8 mouse cellular contexts compared by ENCODE assay signal in the genomic region with DNA sequence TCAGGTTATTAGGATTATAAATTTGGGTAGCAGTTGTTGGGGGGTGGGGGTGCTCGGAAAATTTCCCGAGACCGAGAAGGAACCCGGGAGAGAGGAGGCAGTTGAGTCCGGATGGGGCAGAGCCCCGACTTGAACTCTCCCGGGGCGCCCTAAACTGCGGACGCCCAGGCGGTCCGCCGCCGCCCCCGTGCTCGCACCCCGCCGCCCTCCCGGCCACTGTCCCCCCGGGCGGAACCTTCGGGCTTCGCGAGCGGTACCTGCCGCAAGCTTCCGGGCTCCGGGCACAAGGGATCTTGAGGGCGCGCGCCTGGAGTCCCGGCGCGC. TPM values are rescaled to one million over a fixed set of nuclear protein-coding genes. Genes with fewer than 3 reads are reported as not detected.
A peak's percentile ranks its signal among the peaks of the same experiment; 100 is the strongest.
DNase-seq lines count a peak whose midpoint lies in the region; ATAC-seq and TF ChIP-seq lines count a peak whose summit lies in the region.

No protein-coding gene starts in this region.

- no peaks in the 10 kb centered on the region for H3K9me3 ChIP-seq in heart, embryonic 11.5 days (replicated peaks; ENCODE audit: control insufficient read depth, low read length)
- no peaks in the 10 kb centered on the region for H3K9me3 ChIP-seq in CH12.LX (replicated peaks; ENCODE audit: low read length)
- H3K9me3 ChIP-seq in forebrain, embryonic 13.5 days (replicated peaks): no peaks in the 10 kb centered on the region
- no peaks in the 10 kb centered on the region for H3K9me3 ChIP-seq in liver, embryonic 14.5 days (ENCODE audit: control insufficient read depth, low read length)

- in situ Hi-C loops in CH12.LX (cut with MboI; ENCODE audit: low pct_ligation_motif_present, low pct_unique_long_range_greater_than_20kb, low sequenced_read_pairs): loop anchor here (10.0 kb wide), 1 partner anchor 422 kb away; no protein-coding TSS in a partner anchor

- H3K27ac ChIP-seq in heart, embryonic 11.5 days (ENCODE audit: low read depth, low read length): peak overlapping the region; percentile 87
- no peak overlapping the region for H3K27ac ChIP-seq in CH12.LX (ENCODE audit: insufficient read depth, low read depth)
- peak overlapping the region; percentile 93 for H3K27ac ChIP-seq in forebrain, embryonic 13.5 days
- H3K27ac ChIP-seq in liver, embryonic 14.5 days: no peak overlapping the region

- dilution Hi-C loops in CH12.LX (cut with MboI; ENCODE audit: extremely low pct_ligation_motif_present, extremely low pct_unique_long_range_greater_than_20kb, low sequenced_read_pairs): no loop called here

- TF ChIP-seq EP300 in CH12.LX (IDR thresholded peaks at IDR 0.05; ENCODE audit: low read length): no peak
- no peak for TF ChIP-seq EP300 in liver, embryonic 14.5 days (IDR thresholded peaks at IDR 0.05; ENCODE audit: low read depth)

- TF ChIP-seq POLR2A in CH12.LX (IDR thresholded peaks at IDR 0.05; ENCODE audit: low read depth, low read length): no peak

- intact Hi-C loops in heart, postnatal 14 days (cut with DNase I): loop anchor here (2.0 to 5.0 kb wide), 5 partner anchors 80 to 329 kb away; no protein-coding TSS in a partner anchor

- peak; percentile 24; the same call in 1 of the 2 replicates for ATAC-seq in heart, embryonic 11.5 days (replicated peaks; ENCODE audit: insufficient number of reproducible peaks, low FRiP score, low TSS enrichment)
- ATAC-seq in forebrain, embryonic 13.5 days: peak; percentile 46
- ATAC-seq in liver, embryonic 14.5 days (ENCODE audit: insufficient read depth): peak; percentile 53; the same call in 1 of the 2 replicates

- peak overlapping the region; percentile 78 for H3K4me3 ChIP-seq in heart, embryonic 11.5 days (ENCODE audit: low read depth, low read length)
- H3K4me3 ChIP-seq in CH12.LX (replicated peaks in 1 of 3; ENCODE audit: low read depth in 2 of 3, low read length in 2 of 3, poor library complexity in 1 of 3): peak overlapping the region; percentile 60 to 68 (median 62)
- H3K4me3 ChIP-seq in forebrain, embryonic 13.5 days: peak overlapping the region; percentile 82
- peak overlapping the region; percentile 48 to 65 for H3K4me3 ChIP-seq in liver, embryonic 14.5 days (ENCODE audit: insufficient read depth in 1 of 2, low read depth in 2 of 2, low read length in 2 of 2)

- no peak for TF ChIP-seq CTCF in CH12.LX (conservative IDR thresholded peaks at IDR 0.05 in 1 of 2, IDR thresholded peaks at IDR 0.05 in 1 of 2; ENCODE audit: low read depth in 2 of 2, low read length in 2 of 2)
- no peak for TF ChIP-seq CTCF in liver, embryonic 14.5 days (IDR thresholded peaks at IDR 0.05; ENCODE audit: low read depth)

- H3K79me2 ChIP-seq in CH12.LX (replicated peaks; ENCODE audit: control insufficient read depth, extremely low read depth, insufficient read depth, poor library complexity, severe bottlenecking): no peaks in the 10 kb centered on the region

- H3K36me3 ChIP-seq in heart, embryonic 11.5 days (ENCODE audit: control insufficient read depth, insufficient read depth, low read length): no peaks in the 10 kb centered on the region
- peaks cover 2 to 6% of the 10 kb centered on the region in 2 experiments for H3K36me3 ChIP-seq in CH12.LX (replicated peaks in 1 of 2; ENCODE audit: control insufficient read depth in 1 of 2, insufficient read depth in 1 of 2, low read length in 1 of 2)
- H3K36me3 ChIP-seq in forebrain, embryonic 13.5 days (ENCODE audit: poor library complexity, severe bottlenecking): no peaks in the 10 kb centered on the region; the same call in 1 of the 2 replicates
- H3K36me3 ChIP-seq in liver, embryonic 14.5 days (replicated peaks; ENCODE audit: control insufficient read depth, insufficient read depth, low read depth): no peaks in the 10 kb centered on the region

- H3K4me1 ChIP-seq in heart, embryonic 11.5 days (ENCODE audit: control insufficient read depth, insufficient read depth, low read length): peaks cover 3% of the 10 kb centered on the region; the same call in 1 of the 2 replicates
- H3K4me1 ChIP-seq in CH12.LX (ENCODE audit: control insufficient read depth in 1 of 2, insufficient read depth in 2 of 2): peaks cover 0 to 10% of the 10 kb centered on the region in 2 experiments; a peak in 2 of 4 replicates
- peaks cover 22% of the 10 kb centered on the region for H3K4me1 ChIP-seq in forebrain, embryonic 13.5 days
- H3K4me1 ChIP-seq in liver, embryonic 14.5 days (replicated peaks; ENCODE audit: control insufficient read depth in 2 of 2, insufficient read depth in 2 of 2, low read length in 1 of 2): peaks cover 0 to 4% of the 10 kb centered on the region in 2 experiments; a peak in 2 of 4 replicates

- DNase-seq in heart, postnatal 14 days: no peak
- no peak for DNase-seq in CH12.LX (ENCODE audit: extremely low read depth)
- no peak for DNase-seq in liver, embryonic 14.5 days (ENCODE audit: low read depth in 3 of 3, low spot score in 3 of 3)
- DNase-seq in right cerebral cortex, postnatal 4 days: no peak
- no peak for DNase-seq in thymus, postnatal 0 days (ENCODE audit: low spot score)
- DNase-seq in Muller cell, postnatal 12 days (ENCODE audit: inconsistent ontology term): no peak

- no peaks in the 10 kb centered on the region for H3K27me3 ChIP-seq in heart, embryonic 11.5 days (ENCODE audit: control insufficient read depth, insufficient read depth, low read length)
- H3K27me3 ChIP-seq in CH12.LX (replicated peaks): no peaks in the 10 kb centered on the region
- peaks cover 2% of the 10 kb centered on the region; the same call in 1 of the 2 replicates for H3K27me3 ChIP-seq in forebrain, embryonic 13.5 days
- peaks cover 34% of the 10 kb centered on the region for H3K27me3 ChIP-seq in liver, embryonic 14.5 days (ENCODE audit: control insufficient read depth, insufficient read depth, low read length)

- TF ChIP-seq RAD21 in CH12.LX (IDR thresholded peaks at IDR 0.05; ENCODE audit: low read depth, low read length): no peak

- H3K9ac ChIP-seq in heart, embryonic 11.5 days (ENCODE audit: low read depth, low read length): peak overlapping the region; percentile 90
- H3K9ac ChIP-seq in CH12.LX (ENCODE audit: insufficient read depth, low read depth): peak overlapping the region; percentile 59
- H3K9ac ChIP-seq in forebrain, embryonic 13.5 days: peak overlapping the region; percentile 91
- H3K9ac ChIP-seq in liver, embryonic 14.5 days (replicated peaks): peak overlapping the region; percentile 63

- H3K4me2 ChIP-seq in heart, embryonic 11.5 days: peak overlapping the region; percentile 99
- H3K4me2 ChIP-seq in CH12.LX (ENCODE audit: insufficient read depth, low read depth, poor library complexity, severe bottlenecking): peak overlapping the region; percentile 87
- H3K4me2 ChIP-seq in forebrain, embryonic 13.5 days: peak overlapping the region; percentile 95
- peak overlapping the region; percentile 75 for H3K4me2 ChIP-seq in liver, embryonic 14.5 days (ENCODE audit: low read depth)

- under 1% methylated on average over 23 of the region's 34 CpGs for WGBS in heart, embryonic 11.5 days (ENCODE audit: insufficient replicate concordance)
- WGBS in forebrain, embryonic 13.5 days: under 1% methylated on average over 22 of the region's 34 CpGs
- WGBS in liver, embryonic 14.5 days (ENCODE audit: insufficient replicate concordance): under 1% methylated on average over 34 of the region's 34 CpGs

TF ChIP-seq in CH12.LX, 34 proteins besides CTCF, POLR2A, EP300 and RAD21:
- TF ChIP-seq E2F4 (IDR thresholded peaks at IDR 0.05; ENCODE audit: insufficient replicate concordance, low read depth, low read length) (no peak), SIN3A (IDR thresholded peaks at IDR 0.05; ENCODE audit: low read length) (0 out of 2 replicates have a peak, but pooled peaks have one; percentile 1), ELF1 (IDR thresholded peaks at IDR 0.05; ENCODE audit: low read depth, low read length) (peak; percentile 17; the same call in 1 of the 2 replicates), HCFC1 (IDR thresholded peaks at IDR 0.05; ENCODE audit: low read depth, low read length) (peak; percentile 54; the same call in 1 of the 2 replicates)
TF ChIP-seq in CH12.LX: peak in this region for 3.

RNA-seq across cellular contexts. Expression of a gene that starts 0.7 kb away (rescaled TPM):
- polyA plus RNA-seq in heart, embryonic 11.5 days (2014; fragmentation: Nextera tagmentation; extraction: Ambion mirVana): 38.5 and 45.0 TPM in 2 replicates
- total RNA-seq in heart, postnatal 14 days (2021): 10 to 100 TPM; 79.1 to 80.9 TPM
- total RNA-seq in CH12.LX (2012; rRNA removed) (7.8 and 8.1 TPM in 2 replicates), CH12.LX (2014; rRNA removed) (13.8 and 15.7 TPM in 2 replicates)
- polyA plus RNA-seq in CH12.LX (2012; ENCODE audit: insufficient read length, low read depth): 12.0 and 16.3 TPM in 2 replicates
- polyA plus RNA-seq in forebrain, embryonic 13.5 days (2015; fragmentation: Nextera tagmentation; extraction: Ambion mirVana): 91.6 and 97.8 TPM in 2 replicates
- polyA plus RNA-seq in liver, embryonic 14.5 days (2012; rRNA removed): 1.4 and 1.5 TPM in 2 replicates
- polyA plus RNA-seq in liver, embryonic 14.5 days (2014; fragmentation: Nextera tagmentation; extraction: Ambion mirVana): 4.9 and 5.4 TPM in 2 replicates
- 14.7 and 17.3 TPM in 2 replicates for polyA plus RNA-seq in thymus, postnatal 0 days (2015; fragmentation: Nextera tagmentation; extraction: Ambion mirVana)

Comparison
In these comparisons a context has a peak if more than half of its experiments do, and no peak if none do; other contexts are left out.
1. H3K27ac ChIP-seq: peak in heart, embryonic 11.5 days (single experiment) and forebrain, embryonic 13.5 days (single experiment); none in CH12.LX (single experiment) and liver, embryonic 14.5 days (single experiment).
2. Peak in every context shown above with its lines, with median percentiles within 50 percentile points of each other: ATAC-seq, H3K4me2 ChIP-seq, H3K4me3 ChIP-seq and H3K9ac ChIP-seq.